Mouse (Mus musculus) liver, adult 2 months (tissue): ENCODE results near the gene St7. TPM values are rescaled to one million over a fixed set of nuclear protein-coding genes. Genes with fewer than 3 reads are reported as not detected.

Experiments used
- DNase-seq: peaks from one replicate; pipeline ENCODE4 v3.0.0-alpha.2; 2011; ENCODE audit warnings: low read depth, low spot score; ENCODE audit errors: extremely low read depth
- H3K27ac ChIP-seq: fragments of 200-500 bp; replicated peaks from 2 replicates; pipeline ENCODE4 v1.5.1; 2012; ENCODE audit warnings: low read depth, mild to moderate bottlenecking, control low read depth, inconsistent platforms, low read length; ENCODE audit not compliant: insufficient read depth
- H3K27me3 ChIP-seq: fragments of 200-500 bp; 2 replicates; pipeline ENCODE4 v1.6.1; 2012; ENCODE audit warnings: mild to moderate bottlenecking, moderate library complexity, low read length, inconsistent platforms; ENCODE audit not compliant: control insufficient read depth, insufficient read depth
- H3K36me3 ChIP-seq: fragments of 200-500 bp; 2 replicates; pipeline ENCODE4 v1.6.1; 2012; ENCODE audit warnings: low read length, inconsistent platforms; ENCODE audit not compliant: control insufficient read depth, insufficient read depth
- H3K4me1 ChIP-seq: fragments of 200-500 bp; 2 replicates; pipeline ENCODE4 v1.6.1; 2011; ENCODE audit warnings: low read length; ENCODE audit not compliant: control insufficient read depth, insufficient read depth
- H3K4me3 ChIP-seq: fragments of 200-500 bp; 2 replicates; pipeline ENCODE4 v1.5.1; 2011; ENCODE audit warnings: low read depth, mild to moderate bottlenecking, control low read depth, low read length, moderate library complexity; ENCODE audit not compliant: insufficient read depth
- H3K79me2 ChIP-seq: fragments of 200-500 bp; 2 replicates; pipeline ENCODE4 v1.6.1; 2012; ENCODE audit warnings: inconsistent platforms, mild to moderate bottlenecking, low read length, moderate library complexity; ENCODE audit not compliant: control insufficient read depth, insufficient read depth
- H3K9ac ChIP-seq: fragments of 200-500 bp; 2 replicates; pipeline ENCODE4 v1.6.1; 2012; ENCODE audit warnings: low read depth, mild to moderate bottlenecking, control low read depth, inconsistent platforms, low read length
- CTCF ChIP-seq: fragments of 200-500 bp; IDR thresholded peaks from 2 replicates; pipeline ENCODE4 v1.5.1; 2011; ENCODE audit warnings: low read depth, low read length, control low read depth
- POLR2A ChIP-seq: fragments of 200-500 bp; IDR thresholded peaks from 2 replicates; pipeline ENCODE4 v1.6.1; 2011; ENCODE audit warnings: low read length, control low read depth; ENCODE audit not compliant: insufficient read depth; ENCODE audit errors: extremely low read depth
- WGBS: fragments of 180-500 bp; shearing (Covaris S2); methylation state at CpG from one replicate; pipeline ENCODE4 v1.1.7; 2018; 5-methylcytosine and 5-hydroxymethylcytosine counted together
- polyA plus RNA-seq: library from polyadenylated mRNA; depleted of rRNA; stranded (reverse); fragments of >200 nt; gene quantifications from 2 replicates; pipeline ENCODE4 v1.2.3, GENCODE M21; 2012
- total RNA-seq: library from RNA; depleted of rRNA; stranded (reverse); fragments of >200 nt; gene quantifications from 2 replicates; pipeline ENCODE4 v1.2.3, GENCODE M21; 2014

The St7 gene
- total and polyA plus RNA-seq, 2 experiments = 5.7 to 8.8 TPM

DNA sequence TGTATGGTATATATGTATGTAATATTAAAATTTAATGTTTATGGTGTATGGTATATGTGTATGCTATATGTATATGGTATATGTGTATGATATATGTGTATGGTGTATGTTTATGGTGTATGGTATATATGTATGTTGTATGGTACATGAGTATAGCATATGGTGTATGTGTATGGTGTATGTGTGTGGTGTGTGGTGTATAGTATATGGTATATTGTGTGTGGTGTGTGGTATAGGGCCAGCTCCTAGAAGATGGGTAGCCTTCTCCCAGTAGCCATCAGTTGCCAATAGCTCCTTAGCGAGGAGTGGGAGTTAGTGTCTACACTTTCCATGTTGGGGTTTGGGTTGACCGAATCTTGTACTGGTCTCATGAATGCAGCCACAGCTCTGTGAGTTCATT is 162.9 kb downstream of the St7 start:
- no peak for DNase-seq
- 97% methylated on average over 2 of the region's 2 CpGs for WGBS
- TF ChIP-seq POLR2A (no peak), CTCF (no peak)
- H3K9ac ChIP-seq = no peak overlapping the region
- H3K4me3 ChIP-seq = no peak overlapping the region
- H3K27ac ChIP-seq = no peak overlapping the region
- H3K36me3 ChIP-seq = peaks cover 4% of the 10 kb centered on the region
- H3K27me3 ChIP-seq = no peaks in the 10 kb centered on the region
- no peaks in the 10 kb centered on the region for H3K4me1 ChIP-seq
- no peaks in the 10 kb centered on the region for H3K79me2 ChIP-seq

GRCm38 (mm10) chr6:17859564-17859963 is 166.8 kb downstream of the St7 start:
- TF ChIP-seq POLR2A = no peak
- no peak for TF ChIP-seq CTCF
- DNase-seq = no peak
- no peaks in the 10 kb centered on the region for H3K79me2 ChIP-seq
- no peak overlapping the region for H3K9ac ChIP-seq
- no peak overlapping the region for H3K27ac ChIP-seq
- H3K4me1 ChIP-seq = no peaks in the 10 kb centered on the region
- peaks cover 6% of the 10 kb centered on the region for H3K36me3 ChIP-seq
- WGBS = 88% methylated on average over 1 of the region's 1 CpGs
- no peak overlapping the region for H3K4me3 ChIP-seq
- no peaks in the 10 kb centered on the region for H3K27me3 ChIP-seq

GRCm38 (mm10) chr6:17860463-17860862 is 167.7 kb downstream of the St7 start:
- no peaks in the 10 kb centered on the region for H3K4me1 ChIP-seq
- no peak overlapping the region for H3K9ac ChIP-seq
- DNase-seq = no peak
- no peak for TF ChIP-seq POLR2A
- no peak for TF ChIP-seq CTCF
- H3K79me2 ChIP-seq = no peaks in the 10 kb centered on the region
- H3K4me3 ChIP-seq = no peak overlapping the region
- no peaks in the 10 kb centered on the region for H3K27me3 ChIP-seq
- no peak overlapping the region for H3K27ac ChIP-seq
- WGBS = 93% methylated on average over 1 of the region's 1 CpGs
- H3K36me3 ChIP-seq = peaks cover 4% of the 10 kb centered on the region

DNA sequence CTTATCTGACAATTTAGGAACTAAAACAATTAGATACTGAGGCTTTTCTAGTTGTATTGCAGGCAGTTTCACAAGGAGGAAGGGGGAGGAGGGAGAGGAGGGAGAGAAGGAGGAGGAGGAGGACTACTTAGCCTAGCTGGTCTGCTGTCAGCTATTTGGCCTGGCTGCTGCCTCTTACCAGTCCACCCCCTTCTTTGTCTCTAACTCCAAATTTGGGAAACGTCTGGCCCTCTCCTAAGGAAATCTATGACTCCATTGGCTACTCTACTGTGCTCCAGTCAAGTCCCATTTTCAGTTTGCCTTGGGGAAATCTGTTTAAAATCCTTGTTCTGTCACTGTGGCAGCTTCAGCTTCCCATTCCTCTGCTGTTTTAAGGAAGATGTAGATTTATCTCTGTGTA is 175.1 kb downstream of the St7 start:
- no peak overlapping the region for H3K4me3 ChIP-seq
- 81% methylated on average over 1 of the region's 1 CpGs for WGBS
- no peak overlapping the region for H3K27ac ChIP-seq
- no peaks in the 10 kb centered on the region for H3K27me3 ChIP-seq
- H3K4me1 ChIP-seq = no peaks in the 10 kb centered on the region
- peaks cover 6% of the 10 kb centered on the region for H3K36me3 ChIP-seq
- TF ChIP-seq CTCF = no peak
- TF ChIP-seq POLR2A = no peak
- DNase-seq = no peak
- no peaks in the 10 kb centered on the region for H3K79me2 ChIP-seq
- no peak overlapping the region for H3K9ac ChIP-seq

- no peak overlapping the region for H3K4me3 ChIP-seq
- H3K4me1 ChIP-seq = no peaks in the 10 kb centered on the region
- no peak overlapping the region for H3K9ac ChIP-seq
- peaks cover 6% of the 10 kb centered on the region for H3K36me3 ChIP-seq
- TF ChIP-seq POLR2A (no peak), CTCF (no peak)
- H3K27me3 ChIP-seq = no peaks in the 10 kb centered on the region
- H3K27ac ChIP-seq = no peak overlapping the region
- no peak for DNase-seq
- no peaks in the 10 kb centered on the region for H3K79me2 ChIP-seq
- 77% methylated on average over 3 of the region's 3 CpGs for WGBS
These were observed 179.2 kb downstream of the St7 start for GRCm38 (mm10) chr6:17871831-17872372.

DNA sequence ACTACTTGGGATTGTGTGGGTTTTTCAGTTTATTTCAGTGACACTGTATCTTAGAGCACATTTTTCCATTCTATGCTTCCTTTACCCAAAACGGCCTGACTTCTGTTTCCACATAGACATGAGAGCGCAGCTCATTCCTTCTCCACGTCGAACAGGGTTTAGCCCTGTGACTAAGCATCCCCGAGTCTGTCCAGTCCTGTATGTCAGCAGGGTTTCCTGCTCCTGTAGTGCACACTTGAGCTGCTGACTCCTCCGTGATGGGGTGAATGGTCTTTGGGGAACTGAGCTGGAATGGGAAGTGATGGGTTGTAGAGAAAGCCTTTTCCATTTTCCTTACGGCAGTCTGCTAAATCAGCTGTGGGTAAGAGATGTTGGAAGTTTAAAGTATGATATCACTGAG is 182.9 kb downstream of the St7 start:
- WGBS = 88% methylated on average over 7 of the region's 7 CpGs

More for the DNA sequence above, 182.9 kb downstream of the St7 start:
- Histone ChIP-seq H3K27me3 (no peaks in the 10 kb centered on the region), H3K36me3 (no peaks in the 10 kb centered on the region; the same call in 1 of the 2 replicates), H3K79me2 (no peaks in the 10 kb centered on the region), H3K4me3 (no peak overlapping the region), H3K27ac (no peak overlapping the region), H3K4me1 (no peaks in the 10 kb centered on the region), H3K9ac (no peak overlapping the region)
- no peak for DNase-seq
- no peak for TF ChIP-seq POLR2A
- no peak for TF ChIP-seq CTCF
